Mouse (Mus musculus) neural tube, embryonic 11.5 days (tissue): ENCODE results near the gene Ddit4. TPM values are rescaled to one million over a fixed set of nuclear protein-coding genes. Genes with fewer than 3 reads are reported as not detected.

Source experiments
- ATAC-seq: fragments of 200-750 bp; cut with Nextera tagmentation; 2 replicates; pipeline ENCODE4 v1.8.0; 2017; ENCODE audit warnings: moderate number of reproducible peaks, mild to moderate bottlenecking, moderate TSS enrichment, moderate library complexity; ENCODE audit not compliant: insufficient read depth, low FRiP score, low TSS enrichment
- DNase-seq: peaks from one replicate; pipeline ENCODE4 v3.0.0-alpha.2; 2015; ENCODE audit warnings: low spot score
- H3K27ac ChIP-seq: fragments of 300-500 bp; sonication (generic); 2 replicates; pipeline ENCODE4 v1.5.1; 2014; ENCODE audit warnings: low read depth, mild to moderate bottlenecking, low read length
- H3K27me3 ChIP-seq: fragments of 300-500 bp; sonication (generic); 2 replicates; pipeline ENCODE4 v1.6.1; 2014; ENCODE audit warnings: mild to moderate bottlenecking, low read length, mixed read lengths; ENCODE audit not compliant: control insufficient read depth, insufficient read depth
- H3K36me3 ChIP-seq: fragments of 300-500 bp; sonication (generic); 2 replicates; pipeline ENCODE4 v1.6.1; 2014; ENCODE audit warnings: mild to moderate bottlenecking, low read length, moderate library complexity, mixed read lengths; ENCODE audit not compliant: control insufficient read depth, insufficient read depth
- H3K4me1 ChIP-seq: fragments of 300-500 bp; sonication (generic); 2 replicates; pipeline ENCODE4 v1.6.1; 2014; ENCODE audit warnings: low read length, mixed read lengths; ENCODE audit not compliant: control insufficient read depth, insufficient read depth
- H3K4me2 ChIP-seq: fragments of 300-500 bp; sonication (generic); 2 replicates; pipeline ENCODE4 v1.6.1; 2014; ENCODE audit warnings: low read depth, mild to moderate bottlenecking, moderate library complexity
- H3K4me3 ChIP-seq: fragments of 300-500 bp; sonication (generic); 2 replicates; pipeline ENCODE4 v1.5.1; 2014; ENCODE audit warnings: low read depth, low read length
- H3K9ac ChIP-seq: fragments of 300-500 bp; sonication (generic); 2 replicates; pipeline ENCODE4 v1.6.1; 2014; ENCODE audit warnings: mild to moderate bottlenecking, low read length
- H3K9me3 ChIP-seq: fragments of 300-500 bp; sonication (generic); 2 replicates; pipeline ENCODE4 v1.6.1; 2016; ENCODE audit warnings: low read length; ENCODE audit not compliant: control insufficient read depth
- WGBS: fragments of 180-500 bp; shearing (Covaris S2); extraction: QIAGEN DNeasy Blood & Tissue Kit; methylation state at CpG from one replicate; pipeline ENCODE4 v1.1.7; 2014; 5-methylcytosine and 5-hydroxymethylcytosine counted together
- polyA plus RNA-seq: library from polyadenylated mRNA; unstranded; fragments of >200 nt; fragmentation: Nextera tagmentation; extraction: Ambion mirVana; gene quantifications from 2 replicates; pipeline ENCODE4 v1.2.1, GENCODE M21; 2014

The Ddit4 gene
- polyA plus RNA-seq, 1 experiment from 2014 or later, result 5.2 TPM

GRCm38 (mm10) chr10:59911091-59911490 lies 40.5 kb downstream of the Ddit4 start:
- H3K4me2 ChIP-seq, result peak overlapping the region; percentile 35
- no peak overlapping the region for H3K4me3 ChIP-seq
- no peaks in the 10 kb centered on the region for H3K9me3 ChIP-seq
- 29% methylated on average over 6 of the region's 6 CpGs for WGBS
- H3K27ac ChIP-seq, result 0 out of 2 replicates have a peak overlapping the region, but pooled peaks have one; percentile 53
- no peaks in the 10 kb centered on the region for H3K36me3 ChIP-seq
- no peaks in the 10 kb centered on the region for H3K27me3 ChIP-seq
- DNase-seq (no peak), ATAC-seq (0 out of 2 replicates have a peak, but pooled peaks have one; percentile 24)
- H3K4me1 ChIP-seq, result peaks cover 27% of the 10 kb centered on the region
- no peak overlapping the region; the same call in 1 of the 2 replicates for H3K9ac ChIP-seq

GRCm38 (mm10) chr10:59909357-59909847 lies 42.2 kb downstream of the Ddit4 start:
- no peak for ATAC-seq

GRCm38 (mm10) chr10:59908776-59909315 lies 42.8 kb downstream of the Ddit4 start:
- no peaks in the 10 kb centered on the region for H3K27me3 ChIP-seq
- H3K9ac ChIP-seq, result no peak overlapping the region; the same call in 1 of the 2 replicates
- DNase-seq (no peak), ATAC-seq (no peak)
- 55% methylated on average over 7 of the region's 7 CpGs for WGBS
- H3K4me3 ChIP-seq, result no peak overlapping the region
- peaks cover 27% of the 10 kb centered on the region for H3K4me1 ChIP-seq
- no peak overlapping the region for H3K4me2 ChIP-seq
- H3K9me3 ChIP-seq, result no peaks in the 10 kb centered on the region
- no peaks in the 10 kb centered on the region for H3K36me3 ChIP-seq
- H3K27ac ChIP-seq, result no peak overlapping the region

More at GRCm38 (mm10) chr10:59909357-59909847, 42.2 kb downstream of the Ddit4 start:
- peak overlapping the region; percentile 7; the same call in 1 of the 2 replicates for H3K9ac ChIP-seq
- WGBS, result 12% methylated on average over 14 of the region's 14 CpGs
- H3K4me2 ChIP-seq, result no peak overlapping the region
- H3K36me3 ChIP-seq, result no peaks in the 10 kb centered on the region
- no peak for DNase-seq
- H3K4me1 ChIP-seq, result peaks cover 27% of the 10 kb centered on the region
- no peaks in the 10 kb centered on the region for H3K27me3 ChIP-seq
- H3K27ac ChIP-seq, result no peak overlapping the region
- no peak overlapping the region for H3K4me3 ChIP-seq
- H3K9me3 ChIP-seq, result no peaks in the 10 kb centered on the region

GRCm38 (mm10) chr10:59907695-59908299 lies 43.8 kb downstream of the Ddit4 start:
- DNase-seq (no peak), ATAC-seq (no peak)
- H3K36me3 ChIP-seq, result no peaks in the 10 kb centered on the region
- whole genome bisulfite sequencing, result 60% methylated on average over 7 of the region's 7 CpGs
- H3K27me3 ChIP-seq, result no peaks in the 10 kb centered on the region
- H3K9ac ChIP-seq, result no peak overlapping the region
- H3K4me3 ChIP-seq, result no peak overlapping the region
- H3K27ac ChIP-seq, result no peak overlapping the region
- no peaks in the 10 kb centered on the region for H3K9me3 ChIP-seq
- peaks cover 30% of the 10 kb centered on the region for H3K4me1 ChIP-seq
- no peak overlapping the region for H3K4me2 ChIP-seq

GRCm38 (mm10) chr10:59907080-59907609 lies 44.5 kb downstream of the Ddit4 start:
- Histone ChIP-seq H3K27me3 (no peaks in the 10 kb centered on the region), H3K9me3 (no peaks in the 10 kb centered on the region), H3K4me3 (no peak overlapping the region), H3K36me3 (no peaks in the 10 kb centered on the region), H3K9ac (no peak overlapping the region), H3K4me2 (no peak overlapping the region), H3K4me1 (peaks cover 30% of the 10 kb centered on the region), H3K27ac (no peak overlapping the region)
- WGBS, result 73% methylated on average over 3 of the region's 3 CpGs
- ATAC-seq, result no peak
- DNase-seq, result no peak

- H3K27ac ChIP-seq, result no peak overlapping the region
- no peak overlapping the region for H3K4me3 ChIP-seq
- peaks cover 33% of the 10 kb centered on the region for H3K4me1 ChIP-seq
- DNase-seq (no peak), ATAC-seq (no peak)
- no peak overlapping the region for H3K9ac ChIP-seq
- H3K9me3 ChIP-seq, result no peaks in the 10 kb centered on the region
- H3K36me3 ChIP-seq, result no peaks in the 10 kb centered on the region
- H3K4me2 ChIP-seq, result no peak overlapping the region
- WGBS, result 52% methylated on average over 7 of the region's 7 CpGs
- H3K27me3 ChIP-seq, result no peaks in the 10 kb centered on the region
Measured at GRCm38 (mm10) chr10:59903170-59903569, 48.5 kb downstream of the Ddit4 start.

GRCm38 (mm10) chr10:59902606-59902990 lies 49.0 kb downstream of the Ddit4 start:
- Histone ChIP-seq H3K4me3 (no peak overlapping the region), H3K27ac (no peak overlapping the region), H3K4me1 (peaks cover 33% of the 10 kb centered on the region), H3K9ac (no peak overlapping the region), H3K9me3 (no peaks in the 10 kb centered on the region), H3K36me3 (no peaks in the 10 kb centered on the region), H3K27me3 (no peaks in the 10 kb centered on the region), H3K4me2 (no peak overlapping the region)
- ATAC-seq, result no peak
- no peak for DNase-seq
- 63% methylated on average over 8 of the region's 8 CpGs for WGBS

- Histone ChIP-seq H3K4me2 (no peak overlapping the region), H3K27me3 (no peaks in the 10 kb centered on the region), H3K4me3 (no peak overlapping the region), H3K27ac (no peak overlapping the region), H3K4me1 (peaks cover 37% of the 10 kb centered on the region), H3K9me3 (no peaks in the 10 kb centered on the region), H3K36me3 (peaks cover 2% of the 10 kb centered on the region; the same call in 1 of the 2 replicates), H3K9ac (0 out of 2 replicates have a peak overlapping the region, but pooled peaks have one; percentile 14)
- 73% methylated on average over 8 of the region's 8 CpGs for WGBS
- no peak for DNase-seq
- ATAC-seq, result no peak
Measured at GRCm38 (mm10) chr10:59901986-59902605, 49.5 kb downstream of the Ddit4 start.
